Mouse (Mus musculus) lung, embryonic 16.5 days (tissue): ENCODE measurements around the gene Tmc2. TPM values are rescaled to one million over a fixed set of nuclear protein-coding genes. Genes with fewer than 3 reads are reported as not detected.

Experiments used
- ATAC-seq: fragments of 200-750 bp; cut with Nextera tagmentation; 2 replicates; pipeline ENCODE4 v1.8.0; 2017; ENCODE audit warnings: low read depth, mild to moderate bottlenecking, moderate library complexity
- H3K27ac ChIP-seq: fragments of 300-500 bp; sonication (generic); 2 replicates; pipeline ENCODE4 v1.5.1; 2014; ENCODE audit warnings: mild to moderate bottlenecking, control low read depth, low read length
- H3K27me3 ChIP-seq: fragments of 300-500 bp; sonication (generic); 2 replicates; pipeline ENCODE4 v1.6.1; 2014; ENCODE audit warnings: low read depth, low read length, mixed read lengths; ENCODE audit not compliant: control insufficient read depth, insufficient read depth
- H3K36me3 ChIP-seq: fragments of 300-500 bp; sonication (generic); 2 replicates; pipeline ENCODE4 v1.6.1; 2014; ENCODE audit warnings: low read length; ENCODE audit not compliant: control insufficient read depth, insufficient read depth
- H3K4me1 ChIP-seq: fragments of 300-500 bp; sonication (generic); replicated peaks from 2 replicates; pipeline ENCODE4 v1.6.1; 2014; ENCODE audit warnings: low read length, mixed read lengths; ENCODE audit not compliant: control insufficient read depth, insufficient read depth
- H3K4me2 ChIP-seq: fragments of 300-500 bp; sonication (generic); 2 replicates; pipeline ENCODE4 v1.6.1; 2014; ENCODE audit warnings: low read depth, low read length, control low read depth
- H3K4me3 ChIP-seq: fragments of 300-500 bp; sonication (generic); 2 replicates; pipeline ENCODE4 v1.5.1; 2014; ENCODE audit warnings: mild to moderate bottlenecking, low read length, control low read depth
- H3K9ac ChIP-seq: fragments of 300-500 bp; sonication (generic); 2 replicates; pipeline ENCODE4 v1.6.1; 2014; ENCODE audit warnings: low read length, control low read depth
- H3K9me3 ChIP-seq: fragments of 300-500 bp; sonication (generic); 2 replicates; pipeline ENCODE4 v1.6.1; 2016; ENCODE audit warnings: low read length; ENCODE audit not compliant: control insufficient read depth
- WGBS: fragments of 180-500 bp; shearing (Covaris S2); extraction: QIAGEN DNeasy Blood & Tissue Kit; methylation state at CpG from one replicate; pipeline ENCODE4 v1.1.7; 2014; 5-methylcytosine and 5-hydroxymethylcytosine counted together
- polyA plus RNA-seq: library from polyadenylated mRNA; unstranded; fragments of >200 nt; fragmentation: Nextera tagmentation; extraction: Ambion mirVana; gene quantifications from 2 replicates; pipeline ENCODE4 v1.2.1, GENCODE M21; 2015

Gene Tmc2
- polyA plus RNA-seq, 1 experiment from 2014 or later = not detected

GRCm38 (mm10) chr2:130171674-130172073 is 23.3 kb upstream of the Tmc2 start:
- no peak overlapping the region for H3K4me3 ChIP-seq
- H3K27me3 ChIP-seq = no peaks in the 10 kb centered on the region
- H3K4me2 ChIP-seq = no peak overlapping the region
- H3K9me3 ChIP-seq = no peaks in the 10 kb centered on the region
- no peak for ATAC-seq
- H3K36me3 ChIP-seq = peaks cover 61% of the 10 kb centered on the region
- H3K27ac ChIP-seq = no peak overlapping the region
- H3K9ac ChIP-seq = no peak overlapping the region
- peaks cover under 1% of the 10 kb centered on the region for H3K4me1 ChIP-seq
- WGBS = 78% methylated on average over 2 of the region's 2 CpGs

- Histone ChIP-seq H3K27me3 (no peaks in the 10 kb centered on the region), H3K27ac (no peak overlapping the region), H3K4me1 (peaks cover 20% of the 10 kb centered on the region), H3K9ac (peak overlapping the region; percentile 50), H3K36me3 (peaks cover 43% of the 10 kb centered on the region), H3K4me2 (peak overlapping the region; percentile 77), H3K9me3 (no peaks in the 10 kb centered on the region), H3K4me3 (peak overlapping the region; percentile 100)
- WGBS = 55% methylated on average over 8 of the region's 8 CpGs
- no peak for ATAC-seq
These were observed 18.2 kb upstream of the Tmc2 start for GRCm38 (mm10) chr2:130176820-130177219.

- Histone ChIP-seq H3K4me3 (peak overlapping the region; percentile 100), H3K9me3 (no peaks in the 10 kb centered on the region), H3K4me1 (peaks cover 20% of the 10 kb centered on the region), H3K36me3 (peaks cover 27% of the 10 kb centered on the region), H3K27me3 (no peaks in the 10 kb centered on the region), H3K27ac (peak overlapping the region; percentile 93), H3K4me2 (peak overlapping the region; percentile 77), H3K9ac (peak overlapping the region; percentile 100)
- WGBS = 0% methylated on average over 11 of the region's 11 CpGs
- ATAC-seq = 0 out of 2 replicates have a peak, but pooled peaks have one; percentile 8
These were observed 16.7 kb upstream of the Tmc2 start for GRCm38 (mm10) chr2:130178381-130178705.

- Histone ChIP-seq H3K4me2 (peak within 1 kb of the TSS; percentile 92), H3K9ac (peak within 1 kb of the TSS; percentile 100), H3K27ac (peak within 1 kb of the TSS; percentile 93), H3K4me3 (peak within 1 kb of the TSS; percentile 100), H3K27me3 (no peaks in the 10 kb centered on the region), H3K36me3 (peaks cover 22% of the 10 kb centered on the region), H3K9me3 (no peaks in the 10 kb centered on the region), H3K4me1 (peaks cover 20% of the 10 kb centered on the region)
- under 1% methylated on average over 81 of the region's 81 CpGs for WGBS
- ATAC-seq = peak; percentile 93
These were observed 16.1 kb upstream of the Tmc2 start, which contains the start of gene Snrpb for GRCm38 (mm10) chr2:130178706-130179506. Gene Snrpb, minus strand, starts transcription at chr2:130179403.

- Histone ChIP-seq H3K27me3 (no peaks in the 10 kb centered on the region), H3K27ac (peak overlapping the region; percentile 44), H3K4me1 (peaks cover 20% of the 10 kb centered on the region), H3K9me3 (no peaks in the 10 kb centered on the region), H3K36me3 (peaks cover 18% of the 10 kb centered on the region), H3K4me3 (peak overlapping the region; percentile 100), H3K4me2 (peak overlapping the region; percentile 92), H3K9ac (peak overlapping the region; percentile 100)
- 2% methylated on average over 15 of the region's 15 CpGs for WGBS
- peak; percentile 76 for ATAC-seq
These were observed 15.4 kb upstream of the Tmc2 start for GRCm38 (mm10) chr2:130179507-130180019.

- no peaks in the 10 kb centered on the region for H3K27me3 ChIP-seq
- ATAC-seq = no peak
- H3K9ac ChIP-seq = no peak overlapping the region
- H3K27ac ChIP-seq = no peak overlapping the region
- no peak overlapping the region for H3K4me3 ChIP-seq
- no peaks in the 10 kb centered on the region for H3K4me1 ChIP-seq
- H3K4me2 ChIP-seq = no peak overlapping the region
- no peaks in the 10 kb centered on the region for H3K9me3 ChIP-seq
- 85% methylated on average over 12 of the region's 12 CpGs for WGBS
- no peaks in the 10 kb centered on the region for H3K36me3 ChIP-seq
These were observed 6.6 kb upstream of the Tmc2 start for GRCm38 (mm10) chr2:130188391-130188790.

GRCm38 (mm10) chr2:130200961-130201360 is 6.0 kb downstream of the Tmc2 start:
- 78% methylated on average over 5 of the region's 5 CpGs for WGBS
- Histone ChIP-seq H3K4me2 (no peak overlapping the region), H3K27ac (no peak overlapping the region), H3K9ac (no peak overlapping the region), H3K27me3 (no peaks in the 10 kb centered on the region), H3K36me3 (no peaks in the 10 kb centered on the region), H3K4me1 (no peaks in the 10 kb centered on the region), H3K4me3 (no peak overlapping the region), H3K9me3 (no peaks in the 10 kb centered on the region; the same call in 1 of the 2 replicates)
- no peak for ATAC-seq

GRCm38 (mm10) chr2:130207376-130207775 is 12.4 kb downstream of the Tmc2 start:
- Histone ChIP-seq H3K4me2 (no peak overlapping the region), H3K27ac (no peak overlapping the region), H3K27me3 (no peaks in the 10 kb centered on the region), H3K36me3 (no peaks in the 10 kb centered on the region), H3K4me1 (no peaks in the 10 kb centered on the region), H3K4me3 (no peak overlapping the region), H3K9ac (no peak overlapping the region), H3K9me3 (no peaks in the 10 kb centered on the region)
- no peak for ATAC-seq
- WGBS = 57% methylated on average over 2 of the region's 2 CpGs

- Histone ChIP-seq H3K27me3 (no peaks in the 10 kb centered on the region), H3K36me3 (no peaks in the 10 kb centered on the region), H3K4me3 (no peak overlapping the region), H3K9me3 (no peaks in the 10 kb centered on the region), H3K4me2 (no peak overlapping the region), H3K4me1 (no peaks in the 10 kb centered on the region), H3K9ac (no peak overlapping the region), H3K27ac (no peak overlapping the region)
- 82% methylated on average over 3 of the region's 3 CpGs for WGBS
- ATAC-seq = no peak
These were observed 13.0 kb downstream of the Tmc2 start for GRCm38 (mm10) chr2:130207996-130208395.
